Mouse (Mus musculus): Measurements from ENCODE around the gene H2al1h.
"Not testable (repeated sequence)": the region's sequence is repeated elsewhere in the genome, so short reads cannot be mapped to it uniquely, and the experiment has no call there.

H2al1h gene

GRCm38 (mm10) chrX:11321192-11321591 is at the start of gene H2al1h:
H2al1h (plus strand) TSS chrX:11321492.
- DNase-seq, result not testable (repeated sequence)

- no peak for DNase-seq
Observed at GRCm38 (mm10) chrX:11273190-11273589, 48.1 kb upstream of the H2al1h start.

- DNase-seq, result no peak
Observed at GRCm38 (mm10) chrX:11277083-11277482, 44.2 kb upstream of the H2al1h start.

- no peak for DNase-seq
Observed at GRCm38 (mm10) chrX:11280741-11281140, 40.6 kb upstream of the H2al1h start.

- DNase-seq, result no peak
Observed at GRCm38 (mm10) chrX:11288306-11288882, 32.9 kb upstream of the H2al1h start.

- no peak for DNase-seq
Observed at GRCm38 (mm10) chrX:11289244-11289643, 32.0 kb upstream of the H2al1h start.

GRCm38 (mm10) chrX:11298957-11299356 is 22.3 kb upstream of the H2al1h start, which contains the start of gene H2al1a:
H2al1a (plus strand) TSS chrX:11299257.
- not testable (repeated sequence) for DNase-seq

GRCm38 (mm10) chrX:11302132-11302531 is 19.2 kb upstream of the H2al1h start, which contains the start of gene H2al1b:
H2al1b (plus strand) TSS chrX:11302432.
- DNase-seq, result not testable (repeated sequence)

- DNase-seq, result not testable (repeated sequence)
Observed at GRCm38 (mm10) chrX:11305355-11305754, 15.9 kb upstream of the H2al1h start, which contains the start of gene H2al1c. H2al1c (plus strand) TSS chrX:11305655.

- not testable (repeated sequence) for DNase-seq
Observed at GRCm38 (mm10) chrX:11308524-11308923, 12.8 kb upstream of the H2al1h start, which contains the start of gene H2al1d. H2al1d (plus strand) TSS chrX:11308824.

GRCm38 (mm10) chrX:11311634-11312033 is 9.7 kb upstream of the H2al1h start, which contains the start of gene H2al1e:
H2al1e (plus strand) TSS chrX:11311934.
- not testable (repeated sequence) for DNase-seq

GRCm38 (mm10) chrX:11314858-11315257 is 6.4 kb upstream of the H2al1h start, which contains the start of gene H2al1f:
H2al1f (plus strand) TSS chrX:11315158.
- not testable (repeated sequence) for DNase-seq

GRCm38 (mm10) chrX:11317956-11318355 is 3.3 kb upstream of the H2al1h start, which contains the start of gene H2al1g:
H2al1g (plus strand) TSS chrX:11318256.
- not testable (repeated sequence) for DNase-seq

- not testable (repeated sequence) for DNase-seq
Observed at GRCm38 (mm10) chrX:11324359-11324758, 3.1 kb downstream of the H2al1h start, which contains the start of gene H2al1i. H2al1i (plus strand) TSS chrX:11324659.

GRCm38 (mm10) chrX:11327522-11327921 is 6.2 kb downstream of the H2al1h start, which contains the start of gene H2al1j:
H2al1j (plus strand) TSS chrX:11327822.
- not testable (repeated sequence) for DNase-seq

- DNase-seq, result no peak
Observed at GRCm38 (mm10) chrX:11345762-11346161, 24.5 kb downstream of the H2al1h start.

GRCm38 (mm10) chrX:11346756-11347155 is 25.5 kb downstream of the H2al1h start:
- no peak for DNase-seq

GRCm38 (mm10) chrX:11360823-11361222 is 39.5 kb downstream of the H2al1h start:
- DNase-seq, result no peak

GRCm38 (mm10) chrX:11361261-11361660 is 40.0 kb downstream of the H2al1h start:
- no peak for DNase-seq

- DNase-seq, result no peak
Observed at GRCm38 (mm10) chrX:11363890-11364289, 42.6 kb downstream of the H2al1h start.

GRCm38 (mm10) chrX:11365151-11365550 is 43.9 kb downstream of the H2al1h start:
- no peak for DNase-seq
